Comparison of ENCODE assay signal across 8 mouse cellular contexts in the genomic region with DNA sequence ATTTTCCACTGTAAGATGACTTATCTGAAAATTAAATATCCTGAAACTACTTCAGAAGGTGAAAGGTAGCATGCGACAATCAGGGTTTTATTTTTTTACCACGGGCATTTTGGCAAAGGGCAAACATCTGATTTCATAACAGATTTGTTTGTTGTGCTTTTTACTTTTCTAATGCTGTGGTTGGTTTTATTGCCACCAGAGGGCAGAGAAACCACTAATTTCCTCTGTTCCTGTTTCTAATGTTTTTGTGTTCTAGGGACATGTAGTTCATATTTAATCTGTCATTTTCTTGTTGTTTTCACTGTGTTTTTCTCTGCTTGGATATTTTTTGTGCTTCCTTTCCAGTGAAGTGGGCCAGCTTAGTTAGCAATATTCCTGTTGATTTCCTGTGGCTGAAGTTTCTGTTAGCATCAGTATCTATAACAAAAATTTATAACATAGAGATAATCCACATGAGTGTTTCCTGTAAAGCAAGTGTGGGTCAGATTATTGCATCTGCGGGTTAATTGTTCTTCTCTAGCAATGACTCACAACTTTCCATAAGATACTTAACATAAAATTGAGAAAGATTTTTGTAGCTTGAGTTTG. TPM values are rescaled to one million over a fixed set of nuclear protein-coding genes. Genes with fewer than 3 reads are reported as not detected.
DNase-seq lines count a peak whose midpoint lies in the region; ATAC-seq lines count a peak whose summit lies in the region.

No protein-coding gene starts in this region.

- H3K27me3 ChIP-seq in midbrain, embryonic 13.5 days, result peaks cover 12% of the 10 kb centered on the region
- H3K27me3 ChIP-seq in midbrain, embryonic 11.5 days (ENCODE audit: control insufficient read depth, insufficient read depth, low read length), result peaks cover 3% of the 10 kb centered on the region; the same call in 1 of the 2 replicates
- no peaks in the 10 kb centered on the region for H3K27me3 ChIP-seq in embryonic facial prominence, embryonic 15.5 days
- no peaks in the 10 kb centered on the region for H3K27me3 ChIP-seq in limb, embryonic 11.5 days (ENCODE audit: control insufficient read depth, insufficient read depth, low read length)
- H3K27me3 ChIP-seq in stomach, embryonic 14.5 days (ENCODE audit: control insufficient read depth, insufficient read depth, low read length), result no peaks in the 10 kb centered on the region

- H3K4me2 ChIP-seq in midbrain, embryonic 13.5 days (replicated peaks), result no peak overlapping the region; the same call in 1 of the 2 replicates
- H3K4me2 ChIP-seq in midbrain, embryonic 11.5 days, result no peak overlapping the region
- no peak overlapping the region for H3K4me2 ChIP-seq in embryonic facial prominence, embryonic 15.5 days (replicated peaks)
- H3K4me2 ChIP-seq in limb, embryonic 11.5 days (ENCODE audit: low read depth, severe bottlenecking), result peak overlapping the region; percentile 24; the same call in 1 of the 2 replicates
- peak overlapping the region; percentile 73 for H3K4me2 ChIP-seq in stomach, embryonic 14.5 days (replicated peaks; ENCODE audit: low read depth, low read length)

- H3K36me3 ChIP-seq in midbrain, embryonic 13.5 days, result no peaks in the 10 kb centered on the region
- no peaks in the 10 kb centered on the region for H3K36me3 ChIP-seq in midbrain, embryonic 11.5 days (ENCODE audit: control insufficient read depth, insufficient read depth, low read length)
- H3K36me3 ChIP-seq in embryonic facial prominence, embryonic 15.5 days, result no peaks in the 10 kb centered on the region
- H3K36me3 ChIP-seq in limb, embryonic 11.5 days (ENCODE audit: control insufficient read depth, insufficient read depth, low read length), result no peaks in the 10 kb centered on the region
- no peaks in the 10 kb centered on the region for H3K36me3 ChIP-seq in stomach, embryonic 14.5 days (ENCODE audit: control insufficient read depth, insufficient read depth, low read length)

- no peak for ATAC-seq in cerebellum, adult (ENCODE audit: insufficient number of reproducible peaks, low FRiP score, low TSS enrichment)
- ATAC-seq in midbrain, embryonic 13.5 days, result no peak
- no peak for ATAC-seq in midbrain, embryonic 11.5 days (ENCODE audit: low FRiP score)
- no peak for ATAC-seq in embryonic facial prominence, embryonic 15.5 days (ENCODE audit: insufficient number of reproducible peaks, low FRiP score, low TSS enrichment, low read depth)
- no peak for ATAC-seq in limb, embryonic 11.5 days (ENCODE audit: insufficient number of reproducible peaks, low FRiP score, low TSS enrichment, low read depth)
- no peak for ATAC-seq in stomach, embryonic 14.5 days (ENCODE audit: insufficient number of reproducible peaks, insufficient read depth, low FRiP score, low read depth)

- H3K9ac ChIP-seq in midbrain, embryonic 13.5 days (replicated peaks), result no peak overlapping the region
- H3K9ac ChIP-seq in midbrain, embryonic 11.5 days (ENCODE audit: low read length), result no peak overlapping the region
- H3K9ac ChIP-seq in embryonic facial prominence, embryonic 15.5 days, result no peak overlapping the region
- no peak overlapping the region for H3K9ac ChIP-seq in limb, embryonic 11.5 days (ENCODE audit: low read length)
- H3K9ac ChIP-seq in stomach, embryonic 14.5 days (replicated peaks; ENCODE audit: low read depth, low read length), result no peak overlapping the region

- 68% methylated on average over 3 of the region's 3 CpGs for WGBS in midbrain, embryonic 13.5 days
- 72% methylated on average over 3 of the region's 3 CpGs for WGBS in midbrain, embryonic 11.5 days
- 29% methylated on average over 3 of the region's 3 CpGs for WGBS in embryonic facial prominence, embryonic 15.5 days
- 66% methylated on average over 3 of the region's 3 CpGs for WGBS in limb, embryonic 11.5 days
- WGBS in stomach, embryonic 14.5 days, result 53% methylated on average over 3 of the region's 3 CpGs

- H3K27ac ChIP-seq in midbrain, embryonic 13.5 days, result no peak overlapping the region
- H3K27ac ChIP-seq in midbrain, embryonic 11.5 days (ENCODE audit: low read depth, low read length), result no peak overlapping the region
- no peak overlapping the region for H3K27ac ChIP-seq in embryonic facial prominence, embryonic 15.5 days (replicated peaks)
- no peak overlapping the region for H3K27ac ChIP-seq in limb, embryonic 11.5 days (replicated peaks; ENCODE audit: low read depth, low read length)
- no peak overlapping the region for H3K27ac ChIP-seq in stomach, embryonic 14.5 days (ENCODE audit: low read length)

- peaks cover 23% of the 10 kb centered on the region for H3K4me1 ChIP-seq in midbrain, embryonic 13.5 days (replicated peaks)
- peaks cover 2% of the 10 kb centered on the region for H3K4me1 ChIP-seq in midbrain, embryonic 11.5 days (ENCODE audit: control insufficient read depth, insufficient read depth, low read length)
- H3K4me1 ChIP-seq in embryonic facial prominence, embryonic 15.5 days, result no peaks in the 10 kb centered on the region
- H3K4me1 ChIP-seq in limb, embryonic 11.5 days (ENCODE audit: control insufficient read depth, insufficient read depth, low read length), result peaks cover 3% of the 10 kb centered on the region; the same call in 1 of the 2 replicates
- H3K4me1 ChIP-seq in stomach, embryonic 14.5 days (ENCODE audit: control insufficient read depth, insufficient read depth, low read length), result peaks cover 3% of the 10 kb centered on the region; the same call in 1 of the 2 replicates

- peak; percentile 32 for DNase-seq in cerebellum, adult 18-20 months
- DNase-seq in midbrain, embryonic 11.5 days (ENCODE audit: low spot score, missing footprints), result no peak
- no peak for DNase-seq in limb, embryonic 11.5 days (ENCODE audit: low spot score)
- DNase-seq in spleen, postnatal 14 days (ENCODE audit: low spot score in 2 of 2), result no peak

- H3K9me3 ChIP-seq in midbrain, embryonic 13.5 days, result no peaks in the 10 kb centered on the region
- no peaks in the 10 kb centered on the region for H3K9me3 ChIP-seq in midbrain, embryonic 11.5 days (ENCODE audit: control insufficient read depth, low read length)
- no peaks in the 10 kb centered on the region for H3K9me3 ChIP-seq in embryonic facial prominence, embryonic 15.5 days (replicated peaks)
- no peaks in the 10 kb centered on the region for H3K9me3 ChIP-seq in limb, embryonic 11.5 days (ENCODE audit: control insufficient read depth, low read length)
- no peaks in the 10 kb centered on the region for H3K9me3 ChIP-seq in stomach, embryonic 14.5 days (ENCODE audit: control insufficient read depth, low read depth, low read length)

- H3K4me3 ChIP-seq in midbrain, embryonic 13.5 days (replicated peaks), result peak overlapping the region; percentile 17; the same call in 1 of the 2 replicates
- H3K4me3 ChIP-seq in midbrain, embryonic 11.5 days (ENCODE audit: low read depth, low read length), result no peak overlapping the region
- peak overlapping the region; percentile 16; the same call in 1 of the 2 replicates for H3K4me3 ChIP-seq in embryonic facial prominence, embryonic 15.5 days (replicated peaks)
- no peak overlapping the region for H3K4me3 ChIP-seq in limb, embryonic 11.5 days (ENCODE audit: low read depth, low read length)
- H3K4me3 ChIP-seq in stomach, embryonic 14.5 days (ENCODE audit: low read depth, low read length), result 0 out of 2 replicates have a peak overlapping the region, but pooled peaks have one; percentile 5

RNA-seq across cellular contexts. Expression of gene Plxdc2, which starts 3.3 kb away (rescaled TPM):
- 15.1 and 16.9 TPM in 2 replicates for polyA plus RNA-seq in midbrain, embryonic 13.5 days (2015; fragmentation: Nextera tagmentation; extraction: Ambion mirVana)
- polyA plus RNA-seq in midbrain, embryonic 11.5 days (2014; fragmentation: Nextera tagmentation; extraction: Ambion mirVana), result 16.0 and 16.1 TPM in 2 replicates
- polyA plus RNA-seq in embryonic facial prominence, embryonic 15.5 days (2015; fragmentation: Nextera tagmentation; extraction: Ambion mirVana), result 42.4 and 46.3 TPM in 2 replicates
- 25.2 and 30.0 TPM in 2 replicates for polyA plus RNA-seq in limb, embryonic 11.5 days (2014; fragmentation: Nextera tagmentation; extraction: Ambion mirVana)
- polyA plus RNA-seq in stomach, embryonic 14.5 days (2014; fragmentation: Nextera tagmentation; extraction: Ambion mirVana), result 27.8 and 29.4 TPM in 2 replicates

Comparison
In these comparisons a context has a peak if more than half of its experiments do, and no peak if none do; other contexts are left out.
1. H3K4me3 ChIP-seq: peak in midbrain, embryonic 13.5 days (single experiment), embryonic facial prominence, embryonic 15.5 days (single experiment) and stomach, embryonic 14.5 days (single experiment); none in midbrain, embryonic 11.5 days (single experiment) and limb, embryonic 11.5 days (single experiment).
2. DNase-seq: peak in cerebellum, adult 18-20 months (2 of 2); none in midbrain, embryonic 11.5 days (single experiment), limb, embryonic 11.5 days (single experiment) and spleen, postnatal 14 days (0 of 2).
3. H3K4me2 ChIP-seq: peak in limb, embryonic 11.5 days (single experiment) and stomach, embryonic 14.5 days (single experiment); none in midbrain, embryonic 13.5 days (single experiment), midbrain, embryonic 11.5 days (single experiment) and embryonic facial prominence, embryonic 15.5 days (single experiment).